Mouse (Mus musculus) liver, embryonic 16.5 days (tissue): ENCODE measurements around the gene Tmem208. TPM values are rescaled to one million over a fixed set of nuclear protein-coding genes. Genes with fewer than 3 reads are reported as not detected.

ENCODE experiments used
- ATAC-seq: fragments of 200-750 bp; cut with Nextera tagmentation; 2 replicates; pipeline ENCODE4 v1.8.0; 2017; ENCODE audit warnings: low read depth, mild to moderate bottlenecking, moderate number of reproducible peaks, moderate library complexity
- H3K27ac ChIP-seq: fragments of 300-500 bp; sonication (generic); 2 replicates; pipeline ENCODE4 v1.5.1; 2014; ENCODE audit warnings: mild to moderate bottlenecking, low read length
- H3K27me3 ChIP-seq: fragments of 300-500 bp; sonication (generic); 2 replicates; pipeline ENCODE4 v1.6.1; 2014; ENCODE audit warnings: low read depth, low read length, mixed read lengths; ENCODE audit not compliant: control insufficient read depth, insufficient read depth
- H3K36me3 ChIP-seq: fragments of 300-500 bp; sonication (generic); 2 replicates; pipeline ENCODE4 v1.6.1; 2014; ENCODE audit warnings: mild to moderate bottlenecking; ENCODE audit not compliant: control insufficient read depth, insufficient read depth
- H3K4me1 ChIP-seq: fragments of 300-500 bp; sonication (generic); 2 replicates; pipeline ENCODE4 v1.6.1; 2014; ENCODE audit warnings: low read depth, low read length, mixed read lengths; ENCODE audit not compliant: control insufficient read depth
- H3K4me2 ChIP-seq: fragments of 300-500 bp; sonication (generic); 2 replicates; pipeline ENCODE4 v1.6.1; 2014; ENCODE audit warnings: low read depth, low read length, mixed read lengths
- H3K4me3 ChIP-seq: fragments of 300-500 bp; sonication (generic); 2 replicates; pipeline ENCODE4 v1.5.1; 2014; ENCODE audit warnings: low read depth, mild to moderate bottlenecking, low read length
- H3K9ac ChIP-seq: fragments of 300-500 bp; sonication (generic); 2 replicates; pipeline ENCODE4 v1.6.1; 2014; ENCODE audit warnings: low read depth, low read length
- H3K9me3 ChIP-seq: fragments of 300-500 bp; sonication (generic); replicated peaks from 2 replicates; pipeline ENCODE4 v1.6.1; 2016; ENCODE audit warnings: low read length; ENCODE audit not compliant: control insufficient read depth
- WGBS: fragments of 180-500 bp; shearing (Covaris S2); extraction: QIAGEN DNeasy Blood & Tissue Kit; methylation state at CpG from one replicate; pipeline ENCODE4 v1.1.7; 2014; ENCODE audit not compliant: insufficient replicate concordance; 5-methylcytosine and 5-hydroxymethylcytosine counted together
- polyA plus RNA-seq: library from polyadenylated mRNA; unstranded; fragments of >200 nt; fragmentation: Nextera tagmentation; extraction: Ambion mirVana; gene quantifications from 2 replicates; pipeline ENCODE4 v1.2.1, GENCODE M21; 2015

Tmem208 gene
- polyA plus RNA-seq, 1 experiment from 2014 or later = 82.0 TPM

- Histone ChIP-seq H3K9ac (no peak overlapping the region), H3K9me3 (no peaks in the 10 kb centered on the region), H3K27me3 (peaks cover 6% of the 10 kb centered on the region), H3K4me1 (peaks cover 23% of the 10 kb centered on the region), H3K4me2 (no peak overlapping the region), H3K4me3 (peak overlapping the region; percentile 0; the same call in 1 of the 2 replicates), H3K36me3 (peaks cover 6% of the 10 kb centered on the region), H3K27ac (no peak overlapping the region)
- ATAC-seq = no peak
- 60% methylated on average over 11 of the region's 11 CpGs for WGBS
Measured at GRCm38 (mm10) chr8:105295256-105295655, 30.9 kb upstream of the Tmem208 start.

- peak within 1 kb of the TSS; percentile 80 for H3K4me2 ChIP-seq
- H3K9ac ChIP-seq = peak within 1 kb of the TSS; percentile 98
- peaks cover 13% of the 10 kb centered on the region for H3K36me3 ChIP-seq
- peak within 1 kb of the TSS; percentile 97 for H3K4me3 ChIP-seq
- H3K27me3 ChIP-seq = no peaks in the 10 kb centered on the region
- no peaks in the 10 kb centered on the region for H3K9me3 ChIP-seq
- no peak for ATAC-seq
- peaks cover 19% of the 10 kb centered on the region for H3K4me1 ChIP-seq
- peak within 1 kb of the TSS; percentile 86 for H3K27ac ChIP-seq
- 23% methylated on average over 11 of the region's 11 CpGs for WGBS
Measured at GRCm38 (mm10) chr8:105295895-105296573, 30.1 kb upstream of the Tmem208 start, which contains the start of gene Exoc3l. TSS of gene Exoc3l (minus strand) at chr8:105296101.

- WGBS = under 1% methylated on average over 52 of the region's 58 CpGs
- Histone ChIP-seq H3K9ac (peak within 1 kb of the TSS; percentile 98), H3K4me1 (peaks cover 28% of the 10 kb centered on the region), H3K27ac (peak within 1 kb of the TSS; percentile 86), H3K36me3 (peaks cover 29% of the 10 kb centered on the region), H3K4me2 (peak within 1 kb of the TSS; percentile 80), H3K4me3 (peak within 1 kb of the TSS; percentile 97), H3K9me3 (no peaks in the 10 kb centered on the region), H3K27me3 (no peaks in the 10 kb centered on the region)
- ATAC-seq = peak; percentile 66
Measured at GRCm38 (mm10) chr8:105297511-105298192, 28.5 kb upstream of the Tmem208 start, which contains the start of gene E2f4. TSS of gene E2f4 (plus strand) at chr8:105297663.

GRCm38 (mm10) chr8:105298351-105299252 is 27.6 kb upstream of the Tmem208 start:
- H3K27me3 ChIP-seq = no peaks in the 10 kb centered on the region
- H3K9ac ChIP-seq = peak overlapping the region; percentile 98
- peak overlapping the region; percentile 86 for H3K27ac ChIP-seq
- H3K4me1 ChIP-seq = peaks cover 38% of the 10 kb centered on the region
- WGBS = 18% methylated on average over 18 of the region's 18 CpGs
- H3K4me3 ChIP-seq = peak overlapping the region; percentile 97
- peaks cover 37% of the 10 kb centered on the region for H3K36me3 ChIP-seq
- no peaks in the 10 kb centered on the region for H3K9me3 ChIP-seq
- H3K4me2 ChIP-seq = peak overlapping the region; percentile 80
- ATAC-seq = 0 out of 2 replicates have a peak, but pooled peaks have one; percentile 4

GRCm38 (mm10) chr8:105299962-105300361 is 26.2 kb upstream of the Tmem208 start:
- Histone ChIP-seq H3K4me2 (peak overlapping the region; percentile 83), H3K27ac (peak overlapping the region; percentile 86), H3K4me3 (peak overlapping the region; percentile 97), H3K4me1 (peaks cover 51% of the 10 kb centered on the region), H3K27me3 (no peaks in the 10 kb centered on the region), H3K9me3 (no peaks in the 10 kb centered on the region), H3K36me3 (peaks cover 50% of the 10 kb centered on the region), H3K9ac (peak overlapping the region; percentile 98)
- peak; percentile 94 for ATAC-seq
- WGBS = 30% methylated on average over 8 of the region's 8 CpGs

GRCm38 (mm10) chr8:105303396-105303795 is 22.8 kb upstream of the Tmem208 start:
- Histone ChIP-seq H3K4me1 (peaks cover 61% of the 10 kb centered on the region), H3K9me3 (no peaks in the 10 kb centered on the region), H3K4me2 (peak overlapping the region; percentile 83; the same call in 1 of the 2 replicates), H3K27me3 (no peaks in the 10 kb centered on the region), H3K27ac (peak overlapping the region; percentile 60), H3K36me3 (peaks cover 69% of the 10 kb centered on the region), H3K4me3 (no peak overlapping the region), H3K9ac (no peak overlapping the region)
- WGBS = 56% methylated on average over 8 of the region's 8 CpGs
- no peak for ATAC-seq

GRCm38 (mm10) chr8:105303874-105304273 is 22.3 kb upstream of the Tmem208 start:
- 0 out of 2 replicates have a peak overlapping the region, but pooled peaks have one; percentile 8 for H3K4me2 ChIP-seq
- H3K27ac ChIP-seq = peak overlapping the region; percentile 60
- no peaks in the 10 kb centered on the region for H3K9me3 ChIP-seq
- no peaks in the 10 kb centered on the region for H3K27me3 ChIP-seq
- ATAC-seq = no peak
- H3K36me3 ChIP-seq = peaks cover 69% of the 10 kb centered on the region
- no peak overlapping the region for H3K9ac ChIP-seq
- no peak overlapping the region for H3K4me3 ChIP-seq
- peaks cover 56% of the 10 kb centered on the region for H3K4me1 ChIP-seq
- WGBS = 86% methylated on average over 9 of the region's 9 CpGs

- ATAC-seq = no peak
- H3K4me2 ChIP-seq = peak overlapping the region; percentile 59; the same call in 1 of the 2 replicates
- peaks cover 74% of the 10 kb centered on the region for H3K36me3 ChIP-seq
- no peaks in the 10 kb centered on the region for H3K27me3 ChIP-seq
- H3K4me1 ChIP-seq = peaks cover 53% of the 10 kb centered on the region
- peak overlapping the region; percentile 60 for H3K27ac ChIP-seq
- H3K9ac ChIP-seq = no peak overlapping the region
- no peak overlapping the region for H3K4me3 ChIP-seq
- 62% methylated on average over 9 of the region's 9 CpGs for WGBS
- H3K9me3 ChIP-seq = no peaks in the 10 kb centered on the region
Measured at GRCm38 (mm10) chr8:105304325-105305210, 21.6 kb upstream of the Tmem208 start.
